Mouse (Mus musculus) ES-Bruce4 (cell line): ENCODE measurements at regions not wholly inside any gene's neighbourhood (a gene's known extent, or its start where the extent isn't known, plus 50 kb on each side); places are given as distances from the start of the nearest gene placed in this dataset.

Source experiments
- H3K27ac ChIP-seq: 2 replicates; pipeline ENCODE4 v1.5.1; 2012; ENCODE audit warnings: low read length, inconsistent platforms; ENCODE audit not compliant: insufficient read depth
- H3K27me3 ChIP-seq: 2 replicates; pipeline ENCODE4 v1.6.1; 2012; ENCODE audit warnings: mild to moderate bottlenecking, low read length, inconsistent platforms; ENCODE audit not compliant: control insufficient read depth, poor library complexity, insufficient read depth, severe bottlenecking
- H3K36me3 ChIP-seq: 2 replicates; pipeline ENCODE4 v1.6.1; 2012; ENCODE audit warnings: inconsistent platforms, mild to moderate bottlenecking, low read length, moderate library complexity; ENCODE audit not compliant: control insufficient read depth, poor library complexity, insufficient read depth, severe bottlenecking
- H3K4me1 ChIP-seq: one replicate; pipeline ENCODE4 v1.8.1; 2011; ENCODE audit warnings: low read length; ENCODE audit not compliant: control insufficient read depth, insufficient read depth
- H3K4me3 ChIP-seq: 2 replicates; pipeline ENCODE4 v1.5.1; 2011; ENCODE audit warnings: low read depth, mild to moderate bottlenecking, low read length
- H3K9ac ChIP-seq: 2 replicates; pipeline ENCODE4 v1.6.1; 2012; ENCODE audit warnings: low read depth, mild to moderate bottlenecking, inconsistent platforms; ENCODE audit not compliant: poor library complexity, severe bottlenecking
- H3K9me3 ChIP-seq: replicated peaks from 2 replicates; pipeline ENCODE4 v1.6.1; 2012; ENCODE audit warnings: mild to moderate bottlenecking, low read length, inconsistent platforms; ENCODE audit not compliant: control insufficient read depth, poor library complexity, insufficient read depth, severe bottlenecking
- CTCF ChIP-seq: IDR thresholded peaks from one replicate; pipeline ENCODE4 v1.8.1; 2011; ENCODE audit warnings: low read depth, low read length
- EP300 ChIP-seq: IDR thresholded peaks from 2 replicates; pipeline ENCODE4 v1.6.1; 2011; ENCODE audit warnings: low read depth, low read length; ENCODE audit not compliant: insufficient read depth
- POLR2A ChIP-seq: IDR thresholded peaks from one replicate; pipeline ENCODE4 v1.8.1; 2011; ENCODE audit warnings: low read length; ENCODE audit not compliant: insufficient read depth

DNA sequence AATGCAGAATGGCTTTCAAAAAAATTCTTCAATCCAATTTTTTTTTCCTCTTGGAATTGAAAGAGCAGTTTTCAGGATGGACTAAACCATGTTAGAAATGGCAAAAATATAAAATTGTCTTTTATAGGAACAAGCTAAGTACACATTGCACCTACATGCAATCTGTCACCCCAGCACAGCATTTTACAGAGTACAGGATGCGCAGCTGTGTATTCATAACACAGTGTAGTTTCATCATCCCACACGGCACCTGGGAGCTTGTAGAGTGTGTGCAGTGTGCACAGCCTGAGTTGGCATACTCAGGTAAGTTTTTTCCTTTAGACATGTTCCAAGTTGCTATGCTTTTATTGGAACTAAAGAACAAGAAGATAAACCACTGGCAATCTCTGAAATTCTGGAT is 974.0 kb downstream of the Stpg2 start:
- no peak overlapping the region for H3K4me3 ChIP-seq
- TF ChIP-seq CTCF (no peak), POLR2A (no peak), EP300 (no peak)
- H3K4me1 ChIP-seq: no peaks in the 10 kb centered on the region
- no peaks in the 10 kb centered on the region for H3K36me3 ChIP-seq
- no peaks in the 10 kb centered on the region for H3K9me3 ChIP-seq
- no peaks in the 10 kb centered on the region for H3K27me3 ChIP-seq
- no peak overlapping the region for H3K9ac ChIP-seq
- no peak overlapping the region for H3K27ac ChIP-seq

GRCm38 (mm10) chr3:140182690-140183089 is 977.2 kb downstream of the Stpg2 start:
- Histone ChIP-seq H3K27ac (no peak overlapping the region), H3K9me3 (no peaks in the 10 kb centered on the region), H3K27me3 (no peaks in the 10 kb centered on the region), H3K4me1 (no peaks in the 10 kb centered on the region), H3K36me3 (no peaks in the 10 kb centered on the region), H3K9ac (no peak overlapping the region), H3K4me3 (no peak overlapping the region)
- no peak for TF ChIP-seq EP300
- TF ChIP-seq POLR2A: no peak
- no peak for TF ChIP-seq CTCF

DNA sequence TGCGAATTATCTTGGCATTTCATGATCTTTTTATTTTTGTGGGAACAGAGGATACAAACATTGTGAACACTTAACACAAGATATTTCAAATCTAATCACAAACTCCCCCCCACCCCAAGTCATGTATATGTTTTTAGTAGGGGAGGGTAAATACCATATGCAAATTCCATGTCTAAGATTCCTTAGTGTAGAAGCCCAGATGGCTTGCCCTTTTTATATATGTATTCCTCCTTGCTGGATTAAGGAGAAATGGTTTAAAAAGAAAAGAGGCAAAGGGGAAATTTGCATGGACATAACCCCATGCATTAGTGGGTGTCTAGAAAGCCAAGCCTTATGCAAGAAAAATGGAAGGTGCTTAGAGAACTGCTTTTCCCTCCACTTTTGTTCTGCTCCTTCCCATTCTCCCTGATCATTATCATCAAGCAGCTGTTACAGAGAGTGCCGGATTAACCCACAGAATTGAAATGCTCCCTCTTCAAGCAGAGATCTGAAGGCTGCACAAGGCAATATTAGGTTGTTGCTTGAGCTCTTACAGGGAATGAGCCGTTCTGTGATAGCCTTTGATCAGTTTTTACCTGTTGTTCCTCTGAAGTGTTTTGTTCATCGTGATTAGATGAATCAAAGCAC is 979.5 kb downstream of the Stpg2 start:
- Histone ChIP-seq H3K27ac (no peak overlapping the region), H3K27me3 (no peaks in the 10 kb centered on the region), H3K36me3 (no peaks in the 10 kb centered on the region), H3K9me3 (no peaks in the 10 kb centered on the region), H3K4me1 (no peaks in the 10 kb centered on the region), H3K9ac (no peak overlapping the region), H3K4me3 (no peak overlapping the region)
- TF ChIP-seq EP300: no peak
- TF ChIP-seq POLR2A: no peak
- no peak for TF ChIP-seq CTCF

GRCm38 (mm10) chr3:140205914-140206313 is 1000.4 kb downstream of the Stpg2 start:
- no peak overlapping the region for H3K27ac ChIP-seq
- no peaks in the 10 kb centered on the region for H3K4me1 ChIP-seq
- H3K9ac ChIP-seq: no peak overlapping the region
- no peak for TF ChIP-seq POLR2A
- TF ChIP-seq CTCF: no peak
- TF ChIP-seq EP300: no peak
- no peak overlapping the region for H3K4me3 ChIP-seq
- no peaks in the 10 kb centered on the region for H3K9me3 ChIP-seq
- H3K27me3 ChIP-seq: no peaks in the 10 kb centered on the region
- H3K36me3 ChIP-seq: no peaks in the 10 kb centered on the region

DNA sequence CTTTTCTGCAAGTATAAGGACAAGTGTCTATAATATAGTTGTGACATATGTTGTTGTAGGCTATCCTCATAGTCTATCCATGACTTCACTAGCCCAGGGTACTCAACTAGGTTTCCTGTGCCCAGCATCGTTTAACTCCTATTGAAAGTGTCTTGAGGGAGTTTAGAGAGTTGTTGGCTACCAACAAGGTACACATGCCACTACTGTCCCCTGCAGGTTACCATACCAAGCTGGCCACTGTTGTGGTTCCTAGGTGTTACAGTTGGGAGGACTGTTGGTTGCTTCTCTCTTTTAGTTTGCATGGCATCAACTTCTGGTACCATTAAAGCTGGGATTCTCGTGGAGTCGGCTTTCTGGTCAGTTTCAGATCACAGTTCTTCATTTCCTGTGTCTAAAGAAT is 990.7 kb downstream of the Pdha2 start:
- Histone ChIP-seq H3K36me3 (no peaks in the 10 kb centered on the region), H3K9me3 (no peaks in the 10 kb centered on the region), H3K4me1 (no peaks in the 10 kb centered on the region), H3K27ac (no peak overlapping the region), H3K27me3 (no peaks in the 10 kb centered on the region), H3K9ac (no peak overlapping the region), H3K4me3 (no peak overlapping the region)
- TF ChIP-seq POLR2A (no peak), CTCF (no peak), EP300 (no peak)

DNA sequence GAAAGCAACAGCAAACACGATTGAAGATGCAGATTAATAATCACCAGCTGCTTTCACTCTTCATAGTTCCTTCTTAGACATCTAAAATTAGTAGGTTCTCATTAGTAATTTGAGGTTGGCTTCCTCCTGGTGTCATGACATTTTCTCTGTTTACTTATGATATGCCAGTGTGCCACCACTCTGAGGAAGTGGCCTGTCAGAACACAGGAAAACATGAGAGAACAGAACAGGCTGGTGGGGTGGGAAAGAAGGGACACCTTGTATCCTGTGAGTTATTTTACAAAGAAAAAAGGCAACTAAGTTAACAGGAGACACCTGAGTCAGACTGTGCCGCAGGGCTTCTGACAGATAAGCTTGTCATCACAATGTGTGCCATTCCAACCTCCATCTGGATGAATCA is 981.4 kb downstream of the Pdha2 start:
- H3K27me3 ChIP-seq: no peaks in the 10 kb centered on the region
- TF ChIP-seq POLR2A (no peak), EP300 (no peak), CTCF (no peak)
- H3K9ac ChIP-seq: no peak overlapping the region
- H3K4me1 ChIP-seq: no peaks in the 10 kb centered on the region
- no peak overlapping the region for H3K4me3 ChIP-seq
- H3K27ac ChIP-seq: no peak overlapping the region
- H3K9me3 ChIP-seq: no peaks in the 10 kb centered on the region
- no peaks in the 10 kb centered on the region for H3K36me3 ChIP-seq
